Mouse (Mus musculus) layer of hippocampus, adult 9-10 months (tissue): ENCODE data around the gene Cfap54.

Source experiments
- DNase-seq: peaks from one replicate; pipeline ENCODE4 v3.0.0; 2022; ENCODE audit warnings: low spot score

The Cfap54 gene

GRCm38 (mm10) chr10:93053315-93053714 lies 28.1 kb downstream of the Cfap54 start:
- no peak for DNase-seq

DNA sequence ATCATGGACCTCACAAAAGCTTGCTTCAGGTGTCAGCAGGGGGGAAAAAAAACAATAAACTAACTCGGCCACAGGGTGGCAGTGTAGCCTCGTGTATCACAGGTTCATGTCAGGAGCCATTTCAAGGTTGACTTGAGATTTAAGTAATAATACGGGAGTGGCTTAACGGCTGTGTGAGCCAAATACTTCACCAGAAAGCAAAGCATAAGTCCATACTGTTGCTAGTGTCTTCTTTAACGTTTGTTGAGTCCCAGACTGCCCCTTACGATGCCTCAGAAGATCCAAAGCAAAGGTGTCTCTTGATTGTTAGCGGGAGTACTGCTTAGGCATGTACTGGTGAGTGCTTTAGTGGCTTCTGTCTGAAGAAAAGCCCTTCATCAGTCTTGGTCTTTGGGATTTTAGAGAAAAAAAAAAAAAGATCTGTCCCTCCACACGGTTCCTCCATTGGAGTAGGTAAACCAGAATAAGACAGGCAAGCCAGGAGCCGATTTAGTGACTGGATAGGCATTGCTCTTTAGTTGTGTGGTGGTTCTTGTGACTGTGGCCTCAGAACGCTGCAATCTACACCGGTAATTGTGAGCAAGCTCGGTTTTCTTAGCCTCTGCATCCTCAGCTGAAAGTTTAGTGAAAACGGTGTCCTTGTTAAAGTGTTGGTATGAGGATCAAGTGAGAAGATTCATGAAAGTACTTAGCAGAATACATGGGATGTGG lies 30.2 kb downstream of the Cfap54 start:
- DNase-seq, result peak; percentile 82

- no peak for DNase-seq
Measured at GRCm38 (mm10) chr10:93050571-93050970, 30.8 kb downstream of the Cfap54 start.

- DNase-seq, result no peak
Measured at GRCm38 (mm10) chr10:93043195-93043594, 38.2 kb downstream of the Cfap54 start.

GRCm38 (mm10) chr10:93041850-93042249 lies 39.6 kb downstream of the Cfap54 start:
- DNase-seq, result no peak

DNA sequence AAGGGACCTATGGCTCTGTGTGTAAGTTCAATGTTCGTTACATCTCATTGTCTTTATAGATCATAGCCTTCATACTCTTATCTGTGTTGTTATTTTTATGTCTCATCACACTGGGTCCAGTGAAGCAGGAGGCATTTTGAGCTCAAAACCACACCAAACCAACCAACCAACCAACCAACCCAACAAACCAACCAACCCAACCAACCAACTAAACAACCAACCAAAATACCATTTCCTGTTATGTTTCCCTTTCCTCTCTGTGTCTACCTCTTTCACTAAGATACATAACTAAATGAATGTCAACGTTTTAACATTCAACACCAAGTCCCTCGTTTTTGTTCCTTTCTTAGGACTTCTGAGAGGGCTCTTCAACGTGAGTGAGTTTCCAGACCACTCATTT lies 40.0 kb downstream of the Cfap54 start:
- no peak for DNase-seq

DNA sequence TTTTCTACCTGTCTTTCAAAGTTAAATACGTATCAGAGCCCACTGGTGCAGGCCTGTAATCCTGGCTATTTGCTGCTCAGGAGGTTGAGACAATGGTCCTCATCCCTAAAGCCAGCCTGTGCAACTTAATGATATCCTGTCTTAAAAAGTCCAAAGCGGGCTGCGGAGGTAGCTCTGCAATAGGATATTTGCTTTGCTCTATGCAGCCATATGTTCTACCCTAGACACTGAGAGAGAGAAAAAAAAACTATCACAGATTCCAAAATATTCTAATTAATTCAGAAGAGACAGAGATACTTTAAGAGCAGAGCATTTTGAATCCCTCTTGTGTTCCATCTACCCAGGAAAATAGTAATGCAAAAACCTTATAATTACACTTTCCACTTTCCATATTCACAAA lies 44.9 kb downstream of the Cfap54 start:
- DNase-seq, result no peak

DNA sequence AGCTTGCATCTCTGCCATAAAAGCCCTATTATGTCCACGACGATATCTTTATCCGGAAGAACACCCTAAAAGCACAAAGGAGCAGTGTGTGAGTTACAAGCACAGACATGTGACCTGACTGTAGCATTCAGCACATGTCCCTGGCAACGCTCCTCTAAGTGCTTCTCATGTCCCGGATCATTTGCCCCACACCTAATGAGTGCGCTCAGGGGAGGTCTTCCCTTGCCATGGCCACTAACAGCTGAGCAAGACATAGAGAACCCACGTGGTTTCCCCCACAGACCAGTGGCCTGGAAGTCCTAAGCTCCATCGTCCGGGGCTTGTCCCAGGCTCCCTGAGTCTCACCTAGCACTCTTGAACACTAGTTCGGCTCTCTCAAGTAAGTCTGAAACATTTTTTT lies 45.9 kb downstream of the Cfap54 start:
- no peak for DNase-seq

DNA sequence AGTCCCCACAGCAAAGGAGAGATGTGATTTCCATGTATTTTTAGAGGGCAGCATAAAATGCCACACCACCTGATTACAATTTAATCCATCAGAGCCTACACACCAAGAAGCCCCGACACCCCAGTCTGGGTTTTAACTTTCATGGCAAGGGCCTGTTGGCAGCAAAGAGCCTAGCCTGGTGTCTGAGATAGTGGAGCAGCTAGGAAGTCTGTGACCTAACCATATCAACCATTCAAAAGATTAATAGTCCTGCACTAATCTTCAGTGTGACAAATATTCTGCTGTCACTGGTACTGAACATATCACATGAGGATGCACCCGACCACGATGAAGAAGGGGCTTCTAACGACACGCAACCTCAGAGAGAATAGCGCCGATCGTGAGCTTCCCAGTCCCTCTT lies 58.1 kb downstream of the Cfap54 start:
- DNase-seq, result no peak

DNA sequence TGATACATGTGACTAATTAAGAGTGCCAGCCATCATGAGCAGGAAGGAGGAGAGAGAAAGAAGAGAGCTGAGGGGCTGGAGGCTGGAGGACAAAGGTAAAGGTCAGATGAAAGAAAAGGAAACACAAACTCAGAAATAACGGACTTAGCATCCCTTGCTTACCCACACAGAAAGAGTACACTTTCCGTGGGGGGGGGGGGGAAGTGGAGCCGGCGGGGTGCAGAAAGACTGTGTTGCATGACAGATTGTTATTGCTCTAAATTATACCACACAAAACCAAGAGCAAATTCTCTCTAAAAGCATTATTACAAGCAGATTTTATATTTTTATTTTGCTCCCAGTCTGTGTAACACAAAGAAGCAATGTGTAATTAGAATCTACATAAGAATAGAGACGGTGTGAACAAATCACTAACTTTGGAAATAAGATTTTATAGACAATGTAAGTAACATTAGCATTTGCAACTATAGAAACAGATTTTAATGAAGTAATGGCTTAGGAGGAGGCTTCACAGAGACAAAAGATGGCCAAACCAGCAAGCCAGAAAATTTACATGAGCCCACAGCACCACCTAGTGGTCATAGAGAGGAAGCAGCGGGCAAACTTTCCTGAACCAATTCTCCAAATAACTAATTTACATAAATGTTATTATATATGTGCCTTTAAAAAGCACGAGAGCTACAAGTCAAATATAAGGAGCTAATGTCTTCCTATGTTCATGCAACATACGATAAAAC lies 67.2 kb downstream of the Cfap54 start:
- peak; percentile 65 for DNase-seq

DNA sequence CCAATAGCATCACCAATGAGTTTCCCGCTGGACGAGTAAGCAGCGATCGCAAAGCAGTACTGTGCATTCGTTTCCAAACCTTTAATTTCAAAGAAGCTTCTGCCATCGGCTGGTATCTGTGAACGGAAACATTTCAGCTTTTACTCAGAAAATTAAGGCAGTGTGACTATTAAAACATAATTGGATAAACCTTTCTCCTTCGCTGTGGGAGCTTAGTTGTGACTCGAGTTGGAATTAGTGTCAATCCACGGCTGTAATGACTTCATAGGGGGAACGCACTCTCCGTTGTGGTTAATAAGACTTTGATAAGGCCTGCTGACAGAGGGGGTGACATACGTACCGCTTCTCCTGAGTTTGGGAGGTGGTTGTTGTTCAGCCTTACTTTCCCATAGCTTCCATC lies 70.3 kb downstream of the Cfap54 start:
- DNase-seq, result no peak

DNA sequence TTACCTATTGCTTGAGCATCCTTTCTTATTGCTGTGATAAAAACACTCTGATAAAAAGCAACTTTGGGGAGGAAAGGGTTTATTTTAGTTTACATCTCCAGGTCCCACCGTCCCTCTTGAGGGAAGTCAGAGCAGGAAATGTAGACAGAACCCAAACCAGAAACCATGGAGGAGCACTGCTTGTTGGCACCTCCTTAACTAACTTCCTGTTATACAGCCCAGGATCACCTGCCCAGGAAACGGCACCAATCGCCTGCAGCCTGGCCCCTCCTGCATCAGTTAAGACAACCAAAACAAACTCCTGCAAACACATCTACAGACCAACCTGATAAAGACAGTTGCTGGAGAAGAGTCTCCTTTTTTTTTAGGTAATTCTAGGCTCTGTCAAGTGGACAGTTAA lies 74.4 kb downstream of the Cfap54 start:
- DNase-seq, result no peak

DNA sequence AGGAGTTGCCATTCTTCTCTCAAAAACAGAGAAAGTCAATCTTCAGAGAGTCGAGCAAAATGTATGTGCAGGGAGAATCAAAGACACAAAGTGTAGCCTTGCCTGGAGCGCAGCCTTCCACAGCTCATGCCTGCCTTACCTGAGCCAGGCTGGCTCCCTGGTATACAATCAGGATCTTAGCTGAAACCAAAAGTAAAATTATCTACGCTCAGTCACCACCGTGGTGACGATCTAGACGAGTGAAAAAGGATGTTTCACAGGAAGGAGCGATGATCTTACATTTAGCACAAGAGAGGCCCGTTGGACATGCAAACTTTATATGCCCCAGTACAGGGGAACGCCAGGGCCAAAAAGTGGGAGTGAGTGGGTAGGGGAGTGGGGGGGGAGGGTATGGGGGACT lies 75.0 kb downstream of the Cfap54 start:
- DNase-seq, result no peak

DNA sequence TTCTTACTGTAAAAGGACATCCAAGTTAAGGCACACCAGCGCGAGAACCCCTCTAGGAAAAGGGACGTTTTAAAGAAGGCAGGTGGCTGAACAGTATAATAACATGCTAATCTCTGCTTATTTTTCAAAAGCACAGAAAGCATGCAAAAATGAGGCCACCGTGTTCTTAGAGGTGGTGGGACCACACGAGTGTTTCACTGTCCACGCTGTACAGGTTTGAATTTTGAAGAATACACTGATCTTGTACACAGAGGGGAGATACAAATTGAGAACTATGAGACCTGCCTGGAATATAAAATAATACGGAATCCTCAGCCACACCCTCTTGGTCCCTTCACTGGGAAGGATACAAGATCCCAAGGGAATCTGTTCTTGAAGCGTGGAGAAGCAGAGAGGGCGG lies 82.9 kb downstream of the Cfap54 start:
- no peak for DNase-seq

- DNase-seq, result no peak
Measured at GRCm38 (mm10) chr10:92995186-92995585, 86.2 kb downstream of the Cfap54 start.

GRCm38 (mm10) chr10:92994340-92994739 lies 87.1 kb downstream of the Cfap54 start:
- no peak for DNase-seq

GRCm38 (mm10) chr10:92992526-92992925 lies 88.9 kb downstream of the Cfap54 start:
- DNase-seq, result peak; percentile 11

DNA sequence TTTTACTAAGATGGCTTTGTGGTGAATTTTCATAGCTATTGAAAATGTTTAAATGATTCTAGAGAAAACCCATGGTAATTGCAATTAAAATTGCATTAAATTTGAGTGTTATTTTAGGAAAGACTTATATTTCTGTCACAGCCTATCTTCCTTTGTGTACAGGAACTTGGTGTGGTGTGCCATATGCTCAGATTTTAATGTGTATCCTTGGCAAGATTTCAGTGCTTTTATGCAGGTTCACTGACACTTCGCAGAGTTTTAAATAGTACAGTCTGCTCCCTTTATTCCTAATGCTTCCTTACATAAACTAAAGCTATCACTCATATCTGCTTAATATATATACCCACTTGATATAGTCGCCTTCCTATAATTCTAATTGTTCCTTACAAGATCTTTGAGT lies 90.8 kb downstream of the Cfap54 start:
- no peak for DNase-seq

GRCm38 (mm10) chr10:92965134-92965533 lies 116.3 kb downstream of the Cfap54 start:
- DNase-seq, result no peak

DNA sequence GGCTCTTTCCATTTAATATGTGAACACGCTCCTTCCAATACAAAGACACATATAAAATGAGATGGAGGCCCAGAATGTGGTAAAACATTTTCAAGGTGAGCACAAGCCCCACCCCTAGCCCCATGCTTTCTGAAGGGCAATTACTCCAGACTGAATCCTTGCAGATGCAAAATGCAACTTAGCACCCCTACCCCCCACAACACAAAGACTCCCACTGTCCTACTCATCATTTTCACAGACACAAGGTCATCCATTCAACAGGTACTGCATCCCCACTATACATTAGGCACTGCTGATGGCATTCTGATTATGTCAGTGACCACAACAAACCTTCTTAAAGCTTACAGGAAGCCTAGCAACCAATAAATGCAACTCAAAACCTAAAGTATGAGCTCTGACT lies 131.4 kb downstream of the Cfap54 start:
- DNase-seq, result no peak

DNA sequence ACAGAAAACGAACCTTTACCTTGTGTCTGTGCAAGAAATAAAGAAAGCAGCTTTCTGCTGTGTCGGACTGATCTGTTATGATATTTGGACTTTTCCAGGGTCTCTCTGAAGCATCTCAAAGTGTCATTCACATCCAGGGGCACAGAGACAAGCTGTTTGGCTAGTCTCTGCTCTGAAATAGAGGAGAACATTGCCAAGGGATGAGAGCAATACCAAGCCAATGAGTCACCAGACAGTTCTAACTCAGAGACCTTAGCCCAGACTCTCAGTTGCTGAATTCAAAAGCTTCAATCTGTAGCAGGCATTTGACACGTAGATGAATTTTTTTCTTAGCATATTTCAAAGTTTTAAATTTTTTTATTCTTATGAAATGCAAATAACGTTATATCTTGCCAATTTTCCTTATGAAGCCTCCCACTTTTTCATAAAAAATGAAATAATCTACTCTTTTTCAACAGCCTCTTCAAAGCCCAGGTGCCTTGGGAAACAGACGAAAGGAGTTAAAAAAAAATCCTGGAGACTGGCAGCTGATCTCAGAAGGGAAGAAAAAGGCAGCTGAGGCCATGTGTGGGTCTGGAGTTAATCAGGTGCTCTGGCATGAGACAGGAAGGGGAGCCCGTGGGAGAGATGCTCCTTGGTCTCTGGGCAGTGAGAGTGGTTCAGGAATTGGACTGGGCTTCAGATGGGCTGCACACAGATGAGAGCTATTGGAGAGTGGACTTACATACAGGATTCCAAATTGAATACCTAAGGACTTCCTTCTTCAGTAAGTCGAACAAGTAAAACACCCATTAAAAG lies 138.4 kb downstream of the Cfap54 start:
- no peak for DNase-seq

DNA sequence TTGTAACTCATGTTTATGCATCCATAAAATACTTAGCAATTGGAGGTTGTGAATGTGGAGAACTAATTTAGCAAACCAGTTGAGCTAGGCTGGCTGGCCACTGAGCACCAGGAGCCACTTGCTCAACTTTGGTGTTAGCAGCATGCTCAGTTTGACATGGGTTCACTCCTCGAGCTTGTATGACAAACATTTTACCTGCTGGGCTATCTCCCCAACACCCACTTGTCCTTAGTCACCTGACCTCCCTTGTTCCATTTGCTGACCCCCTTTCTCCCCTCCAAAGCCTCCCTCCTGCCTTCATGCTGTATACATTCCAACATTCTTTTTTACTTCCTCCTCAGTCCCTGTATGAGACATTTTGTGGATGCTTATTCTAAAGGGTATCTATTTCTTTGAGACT lies 139.8 kb downstream of the Cfap54 start:
- DNase-seq, result no peak

GRCm38 (mm10) chr10:92937741-92938285 lies 143.6 kb downstream of the Cfap54 start:
- no peak for DNase-seq
